Mouse (Mus musculus): Measurements from ENCODE around the gene Olfr588-ps1.

- TF ChIP-seq POLR2A (IDR thresholded peaks at IDR 0.05; ENCODE audit: control insufficient read depth, low read depth, low read length) = no peak
- no peak for TF ChIP-seq CTCF (IDR thresholded peaks at IDR 0.05; ENCODE audit: control insufficient read depth, insufficient read depth, insufficient replicate concordance, low read depth, low read length)
These were observed 21.3 kb upstream of the Olfr588-ps1 start for GRCm38 (mm10) chr7:103119406-103119805.
